Mouse (Mus musculus) liver, embryonic 14.5 days (tissue): ENCODE data around the gene Lhb. TPM values are rescaled to one million over a fixed set of nuclear protein-coding genes. Genes with fewer than 3 reads are reported as not detected.

Experiments
- ATAC-seq: fragments of 200-750 bp; cut with Nextera tagmentation; 2 replicates; pipeline ENCODE4 v1.8.0; 2017; ENCODE audit warnings: moderate number of reproducible peaks, mild to moderate bottlenecking, moderate library complexity; ENCODE audit not compliant: insufficient read depth
- DNase-seq, 3 experiments: peaks; one replicate each; pipeline ENCODE4 v3.0.0-alpha.2; 2012 to 2013; ENCODE audit warnings: low read depth in 3 of 3, low spot score in 3 of 3
- H3K27ac ChIP-seq: fragments of 300-500 bp; sonication (generic); 2 replicates; pipeline ENCODE4 v1.5.1; 2014; ENCODE audit warnings: moderate library complexity, mild to moderate bottlenecking, control low read depth, inconsistent platforms
- H3K27me3 ChIP-seq: fragments of 300-500 bp; sonication (generic); 2 replicates; pipeline ENCODE4 v1.6.1; 2014; ENCODE audit warnings: mild to moderate bottlenecking, low read length, moderate library complexity; ENCODE audit not compliant: control insufficient read depth, insufficient read depth
- H3K36me3 ChIP-seq: fragments of 300-500 bp; sonication (generic); replicated peaks from 2 replicates; pipeline ENCODE4 v1.6.1; 2014; ENCODE audit warnings: low read depth; ENCODE audit not compliant: control insufficient read depth, insufficient read depth
- H3K4me1 ChIP-seq, 2 experiments: fragments of 200-500 bp in 1 of 2; fragments of 300-500 bp in 1 of 2; sonication (generic) in 1 of 2; replicated peaks; 2 replicates each; pipeline ENCODE4 v1.6.1; 2012 to 2014; ENCODE audit warnings: antibody characterized with exemption in 1 of 2, inconsistent platforms in 1 of 2, low read length in 1 of 2; ENCODE audit not compliant: control insufficient read depth in 2 of 2, insufficient read depth in 2 of 2
- H3K4me2 ChIP-seq: fragments of 300-500 bp; sonication (generic); 2 replicates; pipeline ENCODE4 v1.6.1; 2014; ENCODE audit warnings: low read depth, mild to moderate bottlenecking, control low read depth, moderate library complexity
- H3K4me3 ChIP-seq, 2 experiments: fragments of 200-500 bp in 1 of 2; fragments of 300-500 bp in 1 of 2; sonication (generic) in 1 of 2; 2 replicates each; pipeline ENCODE4 v1.5.1; 2012 to 2014; ENCODE audit warnings: low read depth in 2 of 2, low read length in 2 of 2, mild to moderate bottlenecking in 2 of 2, control low read depth in 1 of 2, inconsistent platforms in 1 of 2, moderate library complexity in 1 of 2; ENCODE audit not compliant: insufficient read depth in 1 of 2
- H3K9ac ChIP-seq: fragments of 300-500 bp; sonication (generic); replicated peaks from 2 replicates; pipeline ENCODE4 v1.6.1; 2014; ENCODE audit warnings: mild to moderate bottlenecking, control low read depth, moderate library complexity
- H3K9me3 ChIP-seq: fragments of 300-500 bp; sonication (generic); 2 replicates; pipeline ENCODE4 v1.6.1; 2016; ENCODE audit warnings: low read length, mixed read lengths; ENCODE audit not compliant: control insufficient read depth
- CTCF ChIP-seq: IDR thresholded peaks from 2 replicates; pipeline ENCODE4 v1.5.1; 2016; ENCODE audit warnings: antibody characterized with exemption, low read depth, control low read depth
- EP300 ChIP-seq: IDR thresholded peaks from 2 replicates; pipeline ENCODE4 v1.6.1; 2016; ENCODE audit warnings: antibody characterized with exemption, low read depth
- WGBS: fragments of 180-500 bp; shearing (Covaris S2); extraction: QIAGEN DNeasy Blood & Tissue Kit; methylation state at CpG from one replicate; pipeline ENCODE4 v1.1.7; 2014; ENCODE audit not compliant: insufficient replicate concordance; 5-methylcytosine and 5-hydroxymethylcytosine counted together
- polyA plus RNA-seq, 2 experiments: library from polyadenylated mRNA; depleted of rRNA in 1 of 2; stranded (reverse) in 1 of 2; unstranded in 1 of 2; fragments of >200 nt; fragmentation: Nextera tagmentation in 1 of 2; extraction: Ambion mirVana in 1 of 2; gene quantifications; 2 replicates each; pipeline versions ENCODE4 v1.2.1 to v1.2.3; 2012 to 2014

Gene Lhb
- polyA plus RNA-seq, 2 experiments: not detected

- no peaks in the 10 kb centered on the region for H3K4me1 ChIP-seq
- peaks cover 37% of the 10 kb centered on the region for H3K27me3 ChIP-seq
- H3K4me3 ChIP-seq: no peak overlapping the region
- no peaks in the 10 kb centered on the region for H3K36me3 ChIP-seq
- no peak for TF ChIP-seq EP300
- peak; percentile 72 for TF ChIP-seq CTCF
- DNase-seq (peak; percentile 45 to 50 (median 47)), ATAC-seq (no peak)
- no peak overlapping the region for H3K27ac ChIP-seq
- no peak overlapping the region for H3K4me2 ChIP-seq
- H3K9me3 ChIP-seq: no peaks in the 10 kb centered on the region
- WGBS: 36% methylated on average over 6 of the region's 6 CpGs
- no peak overlapping the region for H3K9ac ChIP-seq
Observed at GRCm38 (mm10) chr7:45403532-45404261, 16.9 kb upstream of the Lhb start.

- 10% methylated on average over 28 of the region's 28 CpGs for WGBS
- ATAC-seq: no peak
- H3K9me3 ChIP-seq: no peaks in the 10 kb centered on the region
- TF ChIP-seq EP300 (no peak), CTCF (peak; percentile 96)
- DNase-seq: no peak
- no peaks in the 10 kb centered on the region for H3K36me3 ChIP-seq
- peaks cover 53% of the 10 kb centered on the region for H3K27me3 ChIP-seq
- no peak within 1 kb of the TSS for H3K27ac ChIP-seq
- H3K4me1 ChIP-seq: no peaks in the 10 kb centered on the region
- H3K4me2 ChIP-seq: peak within 1 kb of the TSS; percentile 41
- peak within 1 kb of the TSS in 1 of 2 experiments; percentile 27; a peak in 2 of 4 replicates for H3K4me3 ChIP-seq
- no peak within 1 kb of the TSS for H3K9ac ChIP-seq
Observed at GRCm38 (mm10) chr7:45405091-45406075, 15.2 kb upstream of the Lhb start, which contains the start of gene Kcna7. Kcna7 (plus strand) TSS chr7:45405653.

GRCm38 (mm10) chr7:45406157-45407156 lies 14.2 kb upstream of the Lhb start:
- Histone ChIP-seq H3K36me3 (no peaks in the 10 kb centered on the region), H3K4me1 (no peaks in the 10 kb centered on the region), H3K27ac (no peak overlapping the region), H3K9ac (no peak overlapping the region), H3K4me2 (peak overlapping the region; percentile 41), H3K4me3 (peak overlapping the region; percentile 10 to 27; a peak in 3 of 4 replicates), H3K9me3 (no peaks in the 10 kb centered on the region), H3K27me3 (peaks cover 63% of the 10 kb centered on the region)
- ATAC-seq (no peak), DNase-seq (no peak)
- 2% methylated on average over 113 of the region's 114 CpGs for WGBS
- TF ChIP-seq EP300 (no peak), CTCF (no peak)

- Histone ChIP-seq H3K4me2 (no peak overlapping the region), H3K9ac (no peak overlapping the region), H3K4me1 (no peaks in the 10 kb centered on the region), H3K36me3 (no peaks in the 10 kb centered on the region), H3K4me3 (no peak overlapping the region), H3K27me3 (peaks cover 74% of the 10 kb centered on the region), H3K27ac (no peak overlapping the region), H3K9me3 (no peaks in the 10 kb centered on the region)
- 63% methylated on average over 10 of the region's 10 CpGs for WGBS
- ATAC-seq (no peak), DNase-seq (no peak)
- TF ChIP-seq CTCF: no peak
- no peak for TF ChIP-seq EP300
Observed at GRCm38 (mm10) chr7:45407836-45408235, 12.8 kb upstream of the Lhb start.
